Mouse (Mus musculus) CD4-positive, CD25-positive, alpha-beta regulatory T cell, adult 4 months (primary cell): ENCODE results near the gene Lins1. TPM values are rescaled to one million over a fixed set of nuclear protein-coding genes. Genes with fewer than 3 reads are reported as not detected.

ENCODE experiments used
- ATAC-seq: one replicate; pipeline ENCODE4 v1.8.0; 2017
- polyA plus RNA-seq, 2 experiments: library from polyadenylated mRNA; unstranded; fragments of 100-300 nt; shearing (Covaris generic); gene quantifications; one replicate each; pipeline ENCODE4 v1.2.1; 2017

Lins1 gene
- polyA plus RNA-seq, 2 experiments from 2014 or later: 8.2 TPM

DNA sequence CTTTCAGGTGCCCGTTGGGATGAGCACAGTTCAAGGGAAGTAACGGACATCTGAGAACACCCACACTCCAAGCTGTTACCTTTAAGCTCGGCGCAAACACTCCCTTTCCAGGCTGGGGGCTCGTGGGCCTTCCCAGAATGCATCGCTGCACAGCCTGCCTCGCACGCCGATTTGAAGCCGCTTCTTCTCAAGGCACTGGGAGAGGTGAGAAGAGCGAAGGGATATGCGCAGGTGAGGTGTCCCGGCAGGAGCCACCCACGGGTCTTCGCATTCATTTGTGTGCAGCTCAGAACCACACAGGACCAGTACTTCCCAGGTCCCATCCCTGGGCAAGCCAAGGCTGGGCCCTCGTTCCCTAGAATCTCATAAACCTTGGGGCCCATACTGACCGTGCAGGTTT, 43.7 kb downstream of the Lins1 start:
- no peak for ATAC-seq

DNA sequence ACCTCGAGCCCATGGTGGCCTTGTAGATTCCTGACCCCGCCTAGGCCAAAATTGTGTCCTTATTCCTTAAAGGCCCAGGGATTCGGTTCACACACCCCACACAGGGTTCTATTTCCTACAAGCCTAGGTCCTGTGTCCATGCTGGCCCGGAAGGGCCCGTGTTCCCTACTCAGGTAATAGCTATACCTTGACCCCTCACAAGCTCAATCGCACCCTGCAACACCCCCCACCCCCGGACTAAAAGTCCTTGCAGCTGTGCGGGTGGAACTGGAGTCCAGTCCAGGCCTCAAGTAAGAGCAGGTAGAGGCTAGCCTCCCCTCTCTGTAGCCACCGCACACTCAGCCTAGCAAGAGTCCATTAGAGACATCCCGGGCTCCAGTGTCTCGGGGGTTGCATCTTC, 44.2 kb downstream of the Lins1 start:
- no peak for ATAC-seq

DNA sequence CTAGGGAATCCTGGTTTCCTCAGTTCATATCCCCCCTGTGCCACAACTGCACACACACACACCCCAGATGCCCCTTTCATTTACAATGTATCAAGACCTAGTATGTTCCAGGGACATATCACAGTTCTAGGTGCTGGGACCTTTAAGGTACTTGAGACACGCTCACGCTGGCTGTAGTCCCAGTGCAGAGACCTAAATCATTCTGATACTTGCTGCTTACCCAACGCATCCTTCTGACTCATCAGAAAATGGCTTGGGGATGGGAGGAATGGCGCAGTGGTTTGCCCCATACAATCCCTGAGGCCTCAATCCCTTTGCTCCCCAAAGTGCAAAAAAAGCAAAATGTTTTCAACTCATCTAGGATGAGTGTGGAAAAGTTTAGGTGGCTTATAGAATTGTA, 44.8 kb downstream of the Lins1 start:
- no peak for ATAC-seq

DNA sequence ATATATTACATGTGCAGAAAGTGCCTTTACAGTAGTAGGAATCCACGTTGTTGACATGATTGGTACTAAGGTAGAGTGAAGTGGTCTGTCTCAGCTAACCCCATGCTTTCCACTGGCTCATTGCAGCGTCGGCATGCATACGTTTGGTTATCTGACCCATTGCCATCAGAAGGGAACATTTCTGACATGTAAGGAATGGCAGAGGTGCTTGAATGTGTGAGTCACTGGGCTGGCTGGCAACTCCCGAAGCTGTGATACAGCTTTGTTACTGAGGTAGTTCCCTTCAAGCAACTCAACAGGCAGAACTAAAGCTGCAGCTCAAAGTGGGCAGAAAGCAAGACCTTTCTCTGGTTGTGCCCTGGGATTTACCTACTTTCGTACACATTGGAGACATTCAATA, 45.3 kb downstream of the Lins1 start:
- ATAC-seq: no peak

DNA sequence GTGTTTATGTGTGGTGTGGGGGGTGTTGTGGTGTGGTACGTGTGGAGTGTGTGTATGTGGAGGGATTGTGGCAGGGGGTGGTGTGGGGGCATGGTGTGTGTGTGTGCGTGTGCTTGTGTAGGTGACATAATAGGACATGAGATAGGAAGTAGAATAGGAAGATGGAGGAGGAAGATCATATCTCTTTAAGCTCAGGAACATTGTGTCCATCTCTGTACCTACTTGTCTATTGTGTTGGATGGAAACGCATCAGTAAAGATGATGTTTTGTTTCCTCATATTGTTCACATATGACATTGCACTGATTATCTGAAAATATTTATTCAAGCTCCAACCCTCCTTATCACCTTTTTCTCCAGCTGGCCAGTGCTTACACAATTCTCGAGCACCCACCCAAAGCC, 47.7 kb downstream of the Lins1 start:
- ATAC-seq: no peak

DNA sequence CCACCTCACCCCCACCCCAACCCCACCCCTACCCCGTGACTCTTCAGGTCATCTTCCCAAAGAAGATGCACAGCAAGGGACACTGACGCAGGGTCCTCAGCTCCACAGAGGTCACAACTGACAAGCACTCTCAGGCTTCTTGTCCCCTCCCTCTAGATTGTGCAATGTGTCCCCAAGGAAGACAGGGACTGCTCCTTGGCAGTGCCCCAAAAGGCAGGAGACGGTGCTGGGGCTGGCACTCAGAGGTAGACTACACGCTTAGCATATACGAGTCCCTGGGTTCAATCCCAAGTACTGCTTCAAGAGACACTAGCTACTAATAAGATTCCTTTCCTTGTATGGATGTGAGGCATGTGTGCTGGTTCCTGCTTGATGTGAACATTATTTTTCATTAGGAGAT, 51.3 kb downstream of the Lins1 start:
- no peak for ATAC-seq

DNA sequence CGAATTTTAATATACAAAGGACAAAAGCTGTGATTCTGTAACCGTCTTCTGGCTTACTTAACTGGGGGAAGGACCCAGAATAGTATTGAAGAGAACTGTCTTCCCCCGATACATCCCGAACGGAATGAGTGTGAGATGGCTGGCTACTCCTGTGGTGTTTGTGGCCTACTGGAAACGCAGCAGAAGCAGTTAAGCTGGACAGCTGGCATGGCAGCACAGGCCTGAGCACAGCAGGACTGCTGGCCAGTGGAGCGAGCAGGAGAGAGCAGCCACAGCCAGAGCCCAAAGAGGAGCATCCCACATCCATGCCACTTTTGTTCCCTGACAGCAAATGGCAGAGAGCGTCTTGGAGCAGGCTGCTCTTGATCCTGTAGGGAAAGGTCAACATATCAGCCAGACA, 51.7 kb downstream of the Lins1 start:
- ATAC-seq: no peak

DNA sequence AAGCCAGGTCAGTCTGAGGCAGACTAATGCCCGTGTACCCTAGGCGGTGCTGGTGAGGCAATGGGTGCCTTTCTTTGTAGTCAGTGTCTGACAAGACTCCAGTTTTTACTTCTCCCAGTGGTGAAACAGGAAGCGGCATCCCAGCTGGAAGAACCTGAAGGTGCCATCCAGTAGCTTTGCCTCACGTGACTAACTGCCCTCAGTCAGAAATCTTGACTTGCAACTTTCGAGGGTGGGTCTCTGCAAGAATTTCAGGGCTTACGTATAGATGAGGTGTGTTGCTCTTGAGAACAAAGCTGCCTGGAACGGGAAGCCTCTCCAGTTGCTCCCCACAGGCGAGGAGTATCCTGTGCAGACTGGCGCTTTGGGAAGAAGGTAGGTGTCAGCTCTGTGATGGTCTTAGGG, 53.7 kb downstream of the Lins1 start, which contains the start of gene Cers3:
Gene Cers3, plus strand, starts transcription at position 128 of the 405 bp plus-strand sequence.
- ATAC-seq: no peak

DNA sequence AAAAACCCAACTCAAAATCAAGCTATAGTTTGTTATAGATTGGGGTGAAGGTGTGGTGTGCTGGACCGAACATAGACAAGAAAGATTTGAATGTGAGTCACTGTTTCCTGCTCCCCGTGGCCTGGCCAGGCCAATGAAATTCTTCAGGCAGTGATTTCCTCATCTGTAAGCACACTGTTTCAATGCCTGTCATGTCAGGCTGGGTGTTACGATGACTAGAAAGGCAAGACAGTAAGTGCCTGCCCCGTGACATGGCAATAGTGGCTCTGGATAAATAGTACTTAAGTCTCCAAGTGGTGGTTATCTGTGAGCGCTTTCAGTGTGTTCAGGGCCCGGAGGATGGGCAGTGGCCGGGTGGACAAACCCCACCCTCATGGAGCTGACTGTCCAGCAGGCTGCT, 57.3 kb downstream of the Lins1 start:
- no peak for ATAC-seq

DNA sequence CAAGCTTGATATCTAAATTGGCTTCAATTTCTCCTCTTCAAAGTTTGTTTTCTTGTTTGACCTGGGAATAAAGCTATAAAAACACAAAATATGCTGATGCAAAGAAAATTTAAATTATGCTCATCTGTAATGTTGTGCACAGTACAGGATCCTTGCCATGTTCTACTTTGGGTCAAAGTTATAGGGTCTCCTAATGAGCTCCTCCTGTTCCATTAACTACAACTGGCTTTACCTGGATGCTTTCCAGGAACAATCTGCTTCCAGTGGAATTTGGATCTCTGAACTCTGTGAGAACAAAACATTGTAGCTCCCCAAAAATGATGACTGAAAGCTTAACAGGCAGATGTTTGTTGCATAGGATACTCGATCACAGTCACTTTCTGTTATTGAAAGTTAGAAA, 60.3 kb downstream of the Lins1 start:
- ATAC-seq: no peak

DNA sequence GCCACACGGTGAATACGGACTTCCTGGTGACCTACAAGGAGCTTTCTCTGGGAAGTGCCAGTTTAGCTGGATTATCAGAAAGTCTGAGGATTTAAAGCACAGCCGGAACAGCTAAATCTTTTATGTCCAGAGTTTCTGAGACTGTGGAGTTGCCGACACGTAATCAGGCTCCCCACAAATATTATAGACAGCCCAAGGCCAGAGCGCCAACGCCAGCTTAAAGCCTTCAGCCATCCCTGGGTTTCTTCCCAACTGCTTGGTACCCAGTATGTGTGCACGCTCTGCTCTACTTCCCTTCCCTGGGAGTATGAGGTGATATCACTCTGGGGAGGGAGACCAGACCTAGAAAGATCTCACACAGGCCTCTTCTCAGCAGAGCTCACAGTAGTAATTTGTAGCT, 64.1 kb downstream of the Lins1 start:
- no peak for ATAC-seq

DNA sequence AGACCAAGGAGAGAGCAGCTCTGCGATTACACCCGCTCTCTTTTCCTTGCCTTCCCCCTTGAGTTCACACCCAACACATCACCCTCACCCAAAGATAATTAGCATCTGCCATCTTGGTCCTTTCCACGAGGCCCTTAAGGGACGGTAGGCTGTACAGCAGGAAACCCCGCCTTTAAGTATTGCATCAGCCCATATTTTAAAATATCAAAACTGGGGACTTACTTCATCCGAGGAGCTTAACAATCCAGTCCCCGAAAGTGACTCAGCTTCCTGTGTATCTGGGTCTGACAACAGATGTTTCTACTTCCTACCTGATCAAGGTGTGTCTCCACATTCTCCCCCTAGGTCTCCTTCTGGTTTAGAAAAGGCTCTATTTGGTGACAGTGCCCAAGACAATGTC, 65.9 kb downstream of the Lins1 start:
- no peak for ATAC-seq

Other genes with a start within 250 kb of the Lins1 start
- gene Asb7, start 293 bp upstream of the Lins1 start, polyA plus RNA-seq: 1 to 10 TPM; 6.8 to 9.3 TPM
- not detected for gene Cers3, start 53.6 kb downstream of the Lins1 start, polyA plus RNA-seq
- under 1 TPM; 0.43 to 0.54 TPM for gene Adamts17, start 149.8 kb downstream of the Lins1 start, polyA plus RNA-seq